Mouse (Mus musculus): ENCODE measurements around the gene Tac4.

- TF ChIP-seq MAFK (IDR thresholded peaks at IDR 0.05; ENCODE audit: insufficient read depth, low read depth, low read length) (no peak), CHD2 (IDR thresholded peaks at IDR 0.05; ENCODE audit: low read depth, low read length) (no peak), ZC3H11A (IDR thresholded peaks at IDR 0.05; ENCODE audit: borderline replicate concordance, low read depth, low read length) (no peak), ZNF384 (IDR thresholded peaks at IDR 0.05; ENCODE audit: low read depth, low read length) (no peak)
These were observed 7.2 kb upstream of the Tac4 start for GRCm38 (mm10) chr11:95254165-95254564.
